Mouse (Mus musculus) midbrain, embryonic 10.5 days (tissue): ENCODE results near the gene Prop1. TPM values are rescaled to one million over a fixed set of nuclear protein-coding genes. Genes with fewer than 3 reads are reported as not detected.
A peak's percentile ranks its signal among the peaks of the same experiment; 100 is the strongest.

Experiments
- DNase-seq: peaks from one replicate; pipeline ENCODE4 v3.0.0-alpha.2; 2017; ENCODE audit warnings: low spot score
- H3K27ac ChIP-seq: fragments of 300-500 bp; sonication (generic); replicated peaks from 2 replicates; pipeline ENCODE4 v1.5.1; 2016; ENCODE audit warnings: mild to moderate bottlenecking
- H3K27me3 ChIP-seq: fragments of 300-500 bp; sonication (generic); 2 replicates; pipeline ENCODE4 v1.6.1; 2016; ENCODE audit warnings: low read depth, mild to moderate bottlenecking; ENCODE audit not compliant: poor library complexity, severe bottlenecking
- H3K36me3 ChIP-seq: fragments of 300-500 bp; sonication (generic); 2 replicates; pipeline ENCODE4 v1.6.1; 2016; ENCODE audit warnings: mild to moderate bottlenecking, moderate library complexity
- H3K4me1 ChIP-seq: fragments of 300-500 bp; sonication (generic); 2 replicates; pipeline ENCODE4 v1.6.1; 2016
- H3K4me3 ChIP-seq: fragments of 300-500 bp; sonication (generic); 2 replicates; pipeline ENCODE4 v1.5.1; 2016; ENCODE audit warnings: mild to moderate bottlenecking, moderate library complexity
- H3K9me3 ChIP-seq: fragments of 300-500 bp; sonication (generic); replicated peaks from 2 replicates; pipeline ENCODE4 v1.6.1; 2016; ENCODE audit warnings: mild to moderate bottlenecking
- WGBS: fragments of 180-500 bp; shearing (Covaris S2); methylation state at CpG from one replicate; pipeline ENCODE4 v1.1.7; 2016; 5-methylcytosine and 5-hydroxymethylcytosine counted together
- polyA plus RNA-seq: library from polyadenylated mRNA; unstranded; fragments of >200 nt; fragmentation: Nextera tagmentation; extraction: Ambion mirVana; gene quantifications from 2 replicates; pipeline ENCODE4 v1.2.1, GENCODE M21; 2016

Prop1 gene
- polyA plus RNA-seq, 1 experiment from 2014 or later: not detected

DNA sequence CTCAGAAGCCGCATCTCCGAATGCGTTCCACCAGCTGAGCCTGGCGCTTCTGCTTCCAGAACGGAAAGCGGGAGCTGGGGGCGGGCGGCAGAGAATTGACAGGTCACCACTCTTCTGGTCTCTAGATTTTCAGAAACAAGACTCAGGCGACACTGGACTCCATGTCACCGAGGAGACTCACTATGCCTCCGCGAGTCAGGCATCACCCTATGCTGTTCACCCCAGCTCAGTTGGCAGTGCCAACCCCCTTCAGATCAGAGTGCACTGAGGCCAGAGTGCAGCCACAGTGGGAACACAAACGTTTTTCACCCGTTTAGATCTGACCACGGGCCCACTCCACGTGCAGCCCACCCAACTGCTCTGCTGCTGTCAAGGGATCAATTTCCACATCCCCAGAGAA, 22.5 kb downstream of the Prop1 start:
- Histone ChIP-seq H3K27ac (peak overlapping the region; percentile 87), H3K9me3 (no peaks in the 10 kb centered on the region), H3K27me3 (peaks cover 18% of the 10 kb centered on the region), H3K4me1 (peaks cover 18% of the 10 kb centered on the region), H3K4me3 (peak overlapping the region; percentile 69), H3K36me3 (no peaks in the 10 kb centered on the region)
- no peak for DNase-seq
- 4% methylated on average over 16 of the region's 16 CpGs for WGBS

DNA sequence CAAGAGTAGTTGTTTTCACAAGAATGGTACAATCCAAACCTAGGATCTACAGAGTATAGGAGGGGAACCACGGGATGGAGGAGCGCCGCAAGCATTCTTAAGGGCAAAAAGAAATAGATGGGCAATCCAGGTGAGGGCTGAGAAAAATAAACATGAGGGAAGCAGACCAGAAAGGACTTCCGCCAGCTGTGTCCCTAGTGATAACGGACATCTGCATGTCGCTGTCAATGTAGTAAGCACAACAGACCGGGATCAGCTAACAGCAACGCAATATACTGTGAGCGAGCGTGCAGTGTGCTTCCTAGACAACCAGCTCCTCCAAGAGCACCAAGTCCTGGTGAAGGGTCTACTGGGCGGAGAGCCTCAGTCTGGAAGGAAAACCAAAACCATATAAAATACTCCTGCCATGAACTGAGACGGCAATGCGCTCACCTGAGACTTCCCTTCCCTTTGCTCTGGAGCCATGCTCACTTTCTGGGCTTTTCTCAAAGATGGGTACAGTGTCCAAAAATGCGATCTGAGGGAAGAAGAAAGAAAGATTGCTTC, 23.0 kb downstream of the Prop1 start:
- 34% methylated on average over 14 of the region's 14 CpGs for WGBS
- Histone ChIP-seq H3K9me3 (no peaks in the 10 kb centered on the region), H3K27me3 (peaks cover 18% of the 10 kb centered on the region), H3K4me1 (peaks cover 18% of the 10 kb centered on the region), H3K27ac (peak overlapping the region; percentile 87), H3K4me3 (peak overlapping the region; percentile 69), H3K36me3 (no peaks in the 10 kb centered on the region)
- DNase-seq: no peak

GRCm38 (mm10) chr11:50915671-50916320, 37.8 kb downstream of the Prop1 start, which contains the start of gene Zfp2:
Gene Zfp2, minus strand, starts transcription at chr11:50916165.
- H3K27me3 ChIP-seq: no peaks in the 10 kb centered on the region
- peaks cover 34% of the 10 kb centered on the region for H3K9me3 ChIP-seq
- H3K27ac ChIP-seq: peak within 1 kb of the TSS; percentile 98
- peak; percentile 92 for DNase-seq
- WGBS: under 1% methylated on average over 47 of the region's 47 CpGs
- H3K4me1 ChIP-seq: no peaks in the 10 kb centered on the region
- H3K4me3 ChIP-seq: peak within 1 kb of the TSS; percentile 92
- peaks cover 45% of the 10 kb centered on the region for H3K36me3 ChIP-seq

GRCm38 (mm10) chr11:50914461-50914860, 39.1 kb downstream of the Prop1 start:
- Histone ChIP-seq H3K27me3 (no peaks in the 10 kb centered on the region), H3K9me3 (peaks cover 44% of the 10 kb centered on the region), H3K27ac (no peak overlapping the region), H3K36me3 (peaks cover 58% of the 10 kb centered on the region), H3K4me3 (no peak overlapping the region), H3K4me1 (no peaks in the 10 kb centered on the region)
- DNase-seq: no peak
- 88% methylated on average over 3 of the region's 3 CpGs for WGBS

GRCm38 (mm10) chr11:50913301-50913700, 40.3 kb downstream of the Prop1 start:
- H3K4me1 ChIP-seq: peaks cover 4% of the 10 kb centered on the region; the same call in 1 of the 2 replicates
- 92% methylated on average over 1 of the region's 1 CpGs for WGBS
- no peak overlapping the region for H3K4me3 ChIP-seq
- no peak for DNase-seq
- H3K36me3 ChIP-seq: peaks cover 70% of the 10 kb centered on the region
- H3K27ac ChIP-seq: no peak overlapping the region
- peaks cover 44% of the 10 kb centered on the region for H3K9me3 ChIP-seq
- no peaks in the 10 kb centered on the region for H3K27me3 ChIP-seq

DNA sequence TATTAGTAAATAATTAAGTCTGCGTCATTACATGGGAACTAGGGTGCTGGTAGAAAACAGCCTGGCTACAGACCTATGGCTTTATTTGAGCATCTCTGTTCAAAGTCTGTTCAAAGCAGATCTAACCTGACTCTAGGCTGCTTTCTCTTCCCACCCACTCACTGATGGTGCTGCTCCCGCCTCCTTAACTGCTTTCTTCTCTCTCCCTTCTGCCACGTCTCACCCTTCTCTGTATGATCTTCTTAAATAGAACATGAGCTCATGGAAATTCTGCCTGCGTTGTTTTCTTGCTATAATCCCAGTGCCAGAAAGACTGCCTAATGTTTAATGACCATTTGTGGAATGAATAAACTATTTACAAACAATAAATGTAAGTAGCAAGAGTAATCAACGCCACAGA, 45.4 kb downstream of the Prop1 start:
- no peak overlapping the region for H3K4me3 ChIP-seq
- no peak for DNase-seq
- WGBS: 95% methylated on average over 5 of the region's 5 CpGs
- H3K9me3 ChIP-seq: peaks cover 81% of the 10 kb centered on the region
- peaks cover 100% of the 10 kb centered on the region for H3K36me3 ChIP-seq
- H3K4me1 ChIP-seq: peaks cover 4% of the 10 kb centered on the region; the same call in 1 of the 2 replicates
- H3K27ac ChIP-seq: no peak overlapping the region
- H3K27me3 ChIP-seq: no peaks in the 10 kb centered on the region

Other genes starting within 250 kb of the Prop1 start
- gene Zfp354c, start 126.0 kb downstream of the Prop1 start, polyA plus RNA-seq: 29.4 and 37.8 TPM in 2 replicates
- gene Zfp879, start 112.2 kb downstream of the Prop1 start, polyA plus RNA-seq: 0.85 and 0.91 TPM in 2 replicates
- gene Grm6, start 103.1 kb downstream of the Prop1 start, polyA plus RNA-seq: not detected in 2 replicates
- 12.8 and 17.6 TPM in 2 replicates for gene Zfp454, start 66.1 kb downstream of the Prop1 start, polyA plus RNA-seq
- 25.1 and 29.9 TPM in 2 replicates for gene Zfp2, start 37.6 kb downstream of the Prop1 start, polyA plus RNA-seq
- 0.65 and 0.74 TPM in 2 replicates for gene Zfp354b, start 22.1 kb downstream of the Prop1 start, polyA plus RNA-seq
- not detected in 2 replicates for gene 4933414I15Rik, start 10.0 kb downstream of the Prop1 start, polyA plus RNA-seq
- not detected in 2 replicates for gene Olfr1378, start 12.8 kb upstream of the Prop1 start, polyA plus RNA-seq
- gene Olfr1377, start 28.2 kb upstream of the Prop1 start, polyA plus RNA-seq: not detected in 2 replicates
- not detected in 2 replicates for gene Olfr51, start 49.8 kb upstream of the Prop1 start, polyA plus RNA-seq
- gene Olfr54, start 60.5 kb upstream of the Prop1 start, polyA plus RNA-seq: not detected in 2 replicates
- gene Olfr1375, start 94.3 kb upstream of the Prop1 start, polyA plus RNA-seq: not detected in 2 replicates
- gene Zfp354a, start 105.5 kb upstream of the Prop1 start, polyA plus RNA-seq: 10.2 and 10.8 TPM in 2 replicates